Mouse (Mus musculus): Measurements from ENCODE around the gene Iffo2. TPM values are rescaled to one million over a fixed set of nuclear protein-coding genes. Genes with fewer than 3 reads are reported as not detected.

The Iffo2 gene
- polyA plus RNA-seq, 1 experiment from 2014 or later: 7.3 TPM

- Histone ChIP-seq H3K27me3 (replicated peaks) (no peaks in the 10 kb centered on the region), H3K4me3 (peak within 1 kb of the TSS; percentile 50), H3K9me3 (no peaks in the 10 kb centered on the region), H3K4me1 (peaks cover 14% of the 10 kb centered on the region), H3K9ac (peak within 1 kb of the TSS; percentile 56), H3K36me3 (no peaks in the 10 kb centered on the region; the same call in 1 of the 2 replicates), H3K27ac (peak within 1 kb of the TSS; percentile 7; the same call in 1 of the 2 replicates), H3K4me2 (replicated peaks) (peak within 1 kb of the TSS; percentile 81)
- under 1% methylated on average over 33 of the region's 38 CpGs for WGBS
- peak; percentile 100 for ATAC-seq (ENCODE audit: low FRiP score, low read depth)
These were observed 92.3 kb downstream of the Iffo2 start, which contains the start of gene Aldh4a1 for GRCm38 (mm10) chr4:139622373-139623282. Gene Aldh4a1, plus strand, starts transcription at chr4:139622866.

- 20% methylated on average over 21 of the region's 21 CpGs for WGBS
- Histone ChIP-seq H3K36me3 (no peaks in the 10 kb centered on the region; the same call in 1 of the 2 replicates), H3K27me3 (replicated peaks) (no peaks in the 10 kb centered on the region), H3K27ac (no peak overlapping the region), H3K9me3 (no peaks in the 10 kb centered on the region), H3K4me1 (peaks cover 14% of the 10 kb centered on the region), H3K9ac (peak overlapping the region; percentile 56), H3K4me3 (peak overlapping the region; percentile 50), H3K4me2 (replicated peaks) (peak overlapping the region; percentile 81)
- ATAC-seq (ENCODE audit: low FRiP score, low read depth): no peak
These were observed 93.2 kb downstream of the Iffo2 start for GRCm38 (mm10) chr4:139623434-139624115.

- Histone ChIP-seq H3K9me3 (no peaks in the 10 kb centered on the region), H3K9ac (no peak overlapping the region)
- 54% methylated on average over 5 of the region's 5 CpGs for WGBS
These were observed 93.8 kb downstream of the Iffo2 start for GRCm38 (mm10) chr4:139624116-139624489.

GRCm38 (mm10) chr4:139624706-139625105, 94.4 kb downstream of the Iffo2 start:
- WGBS: 87% methylated on average over 10 of the region's 10 CpGs
- ATAC-seq (ENCODE audit: low FRiP score, low read depth): no peak
- no peak overlapping the region for H3K9ac ChIP-seq
- H3K4me2 ChIP-seq (replicated peaks): no peak overlapping the region
- H3K27me3 ChIP-seq (replicated peaks): no peaks in the 10 kb centered on the region
- no peaks in the 10 kb centered on the region for H3K36me3 ChIP-seq
- H3K4me3 ChIP-seq: no peak overlapping the region
- no peaks in the 10 kb centered on the region for H3K9me3 ChIP-seq
- H3K27ac ChIP-seq: no peak overlapping the region
- H3K4me1 ChIP-seq: peaks cover 14% of the 10 kb centered on the region

More at GRCm38 (mm10) chr4:139624116-139624489, 93.8 kb downstream of the Iffo2 start:
- H3K27me3 ChIP-seq (replicated peaks): no peaks in the 10 kb centered on the region
- no peak overlapping the region for H3K27ac ChIP-seq
- peak overlapping the region; percentile 81 for H3K4me2 ChIP-seq (replicated peaks)
- H3K4me3 ChIP-seq: no peak overlapping the region
- peaks cover 14% of the 10 kb centered on the region for H3K4me1 ChIP-seq
- no peaks in the 10 kb centered on the region for H3K36me3 ChIP-seq
- no peak for ATAC-seq (ENCODE audit: low FRiP score, low read depth)

GRCm38 (mm10) chr4:139627361-139627760, 97.0 kb downstream of the Iffo2 start:
- Histone ChIP-seq H3K4me1 (peaks cover 14% of the 10 kb centered on the region), H3K4me3 (no peak overlapping the region), H3K36me3 (no peaks in the 10 kb centered on the region), H3K27me3 (replicated peaks) (no peaks in the 10 kb centered on the region), H3K4me2 (replicated peaks) (no peak overlapping the region), H3K9ac (no peak overlapping the region), H3K9me3 (no peaks in the 10 kb centered on the region), H3K27ac (no peak overlapping the region)
- no peak for ATAC-seq (ENCODE audit: low FRiP score, low read depth)
- WGBS: 93% methylated on average over 11 of the region's 11 CpGs

- no peak for ATAC-seq (ENCODE audit: low FRiP score, low read depth)
- Histone ChIP-seq H3K36me3 (0 out of 2 replicates have a peak, but pooled peaks cover 3% of the 10 kb centered on the region), H3K9ac (no peak overlapping the region), H3K9me3 (no peaks in the 10 kb centered on the region), H3K4me1 (no peaks in the 10 kb centered on the region), H3K4me2 (replicated peaks) (no peak overlapping the region), H3K27me3 (replicated peaks) (no peaks in the 10 kb centered on the region), H3K27ac (no peak overlapping the region), H3K4me3 (no peak overlapping the region)
- 75% methylated on average over 10 of the region's 10 CpGs for WGBS
These were observed 99.8 kb downstream of the Iffo2 start for GRCm38 (mm10) chr4:139630171-139630570.

GRCm38 (mm10) chr4:139631141-139631540, 100.8 kb downstream of the Iffo2 start:
- WGBS: 88% methylated on average over 5 of the region's 5 CpGs
- Histone ChIP-seq H3K4me2 (replicated peaks) (no peak overlapping the region), H3K9ac (no peak overlapping the region), H3K4me3 (no peak overlapping the region), H3K27ac (no peak overlapping the region), H3K36me3 (0 out of 2 replicates have a peak, but pooled peaks cover 4% of the 10 kb centered on the region), H3K27me3 (replicated peaks) (no peaks in the 10 kb centered on the region), H3K9me3 (no peaks in the 10 kb centered on the region), H3K4me1 (no peaks in the 10 kb centered on the region)
- ATAC-seq (ENCODE audit: low FRiP score, low read depth): no peak

- Histone ChIP-seq H3K9ac (no peak overlapping the region), H3K36me3 (0 out of 2 replicates have a peak, but pooled peaks cover 4% of the 10 kb centered on the region), H3K4me1 (no peaks in the 10 kb centered on the region), H3K9me3 (no peaks in the 10 kb centered on the region), H3K27me3 (replicated peaks) (no peaks in the 10 kb centered on the region), H3K4me2 (replicated peaks) (no peak overlapping the region), H3K27ac (no peak overlapping the region), H3K4me3 (no peak overlapping the region)
- 88% methylated on average over 7 of the region's 7 CpGs for WGBS
- ATAC-seq (ENCODE audit: low FRiP score, low read depth): no peak
These were observed 101.4 kb downstream of the Iffo2 start for GRCm38 (mm10) chr4:139631569-139632253.

- no peak overlapping the region for H3K4me2 ChIP-seq (replicated peaks)
- 0 out of 2 replicates have a peak, but pooled peaks cover 4% of the 10 kb centered on the region for H3K36me3 ChIP-seq
- H3K27me3 ChIP-seq (replicated peaks): no peaks in the 10 kb centered on the region
- H3K27ac ChIP-seq: no peak overlapping the region
- H3K9me3 ChIP-seq: no peaks in the 10 kb centered on the region
- H3K4me3 ChIP-seq: no peak overlapping the region
- no peak for ATAC-seq (ENCODE audit: low FRiP score, low read depth)
- no peaks in the 10 kb centered on the region for H3K4me1 ChIP-seq
- WGBS: 86% methylated on average over 10 of the region's 10 CpGs
- H3K9ac ChIP-seq: no peak overlapping the region
These were observed 101.9 kb downstream of the Iffo2 start for GRCm38 (mm10) chr4:139632254-139632580.

- Histone ChIP-seq H3K27me3 (replicated peaks) (peaks cover 4% of the 10 kb centered on the region), H3K36me3 (0 out of 2 replicates have a peak, but pooled peaks cover 4% of the 10 kb centered on the region), H3K4me3 (no peak overlapping the region), H3K27ac (no peak overlapping the region), H3K4me2 (replicated peaks) (no peak overlapping the region), H3K9me3 (no peaks in the 10 kb centered on the region), H3K4me1 (peaks cover 32% of the 10 kb centered on the region), H3K9ac (no peak overlapping the region)
- ATAC-seq (ENCODE audit: low FRiP score, low read depth): no peak
- WGBS: 27% methylated on average over 7 of the region's 7 CpGs
These were observed 106.0 kb downstream of the Iffo2 start for GRCm38 (mm10) chr4:139636373-139636772.

- Histone ChIP-seq H3K27me3 (replicated peaks) (peaks cover 17% of the 10 kb centered on the region), H3K4me3 (no peak overlapping the region)
These were observed 107.5 kb downstream of the Iffo2 start for GRCm38 (mm10) chr4:139637847-139638246.

GRCm38 (mm10) chr4:139638356-139638755, 108.0 kb downstream of the Iffo2 start:
- Histone ChIP-seq H3K27me3 (replicated peaks) (peaks cover 22% of the 10 kb centered on the region), H3K27ac (no peak overlapping the region), H3K36me3 (0 out of 2 replicates have a peak, but pooled peaks cover 4% of the 10 kb centered on the region), H3K9ac (no peak overlapping the region), H3K4me1 (peaks cover 46% of the 10 kb centered on the region), H3K4me2 (replicated peaks) (no peak overlapping the region), H3K9me3 (no peaks in the 10 kb centered on the region), H3K4me3 (no peak overlapping the region)
- no peak for ATAC-seq (ENCODE audit: low FRiP score, low read depth)
- 92% methylated on average over 16 of the region's 16 CpGs for WGBS

More at GRCm38 (mm10) chr4:139637847-139638246, 107.5 kb downstream of the Iffo2 start:
- Histone ChIP-seq H3K4me2 (replicated peaks) (no peak overlapping the region), H3K36me3 (0 out of 2 replicates have a peak, but pooled peaks cover 4% of the 10 kb centered on the region), H3K9me3 (no peaks in the 10 kb centered on the region), H3K4me1 (peaks cover 46% of the 10 kb centered on the region), H3K9ac (no peak overlapping the region), H3K27ac (no peak overlapping the region)
- no peak for ATAC-seq (ENCODE audit: low FRiP score, low read depth)
- 90% methylated on average over 9 of the region's 9 CpGs for WGBS

All from neural tube, embryonic 12.5 days (tissue).